Mouse (Mus musculus) C2C12 (cell line): ENCODE data around the gene Mup5. TPM values are rescaled to one million over a fixed set of nuclear protein-coding genes. Genes with fewer than 3 reads are reported as not detected.
"Not testable (repeated sequence)": the region's sequence is repeated elsewhere in the genome, so short reads cannot be mapped to it uniquely, and the experiment has no call there.

Experiments used
- H3K27me3 ChIP-seq: one replicate; pipeline ENCODE4 v1.6.1; 2011; ENCODE audit not compliant: control insufficient read depth, insufficient read depth, insufficient read length
- H3K36me3 ChIP-seq: one replicate; pipeline ENCODE4 v1.6.1; 2011; ENCODE audit not compliant: control insufficient read depth, insufficient read depth
- H3K4me3 ChIP-seq: one replicate; pipeline ENCODE4 v1.5.1; 2011; ENCODE audit warnings: mild to moderate bottlenecking, control low read depth; ENCODE audit not compliant: poor library complexity, insufficient read depth, severe bottlenecking
- H3K79me2 ChIP-seq: one replicate; pipeline ENCODE4 v1.6.1; 2011; ENCODE audit not compliant: control insufficient read depth, insufficient read depth
- H3K79me3 ChIP-seq: one replicate; pipeline ENCODE4 v1.6.1; 2011; ENCODE audit warnings: low read depth, control low read depth
- H3ac ChIP-seq: one replicate; pipeline ENCODE3; 2011; ENCODE audit warnings: low read depth; ENCODE audit not compliant: control insufficient read depth, insufficient read length
- CEBPB ChIP-seq: IDR thresholded peaks from one replicate; pipeline ENCODE4 v1.6.1; 2011; ENCODE audit warnings: low read depth, mild to moderate bottlenecking, control low read depth, moderate library complexity
- CTCF ChIP-seq: IDR thresholded peaks from one replicate; pipeline ENCODE4 v1.5.1; 2011; ENCODE audit not compliant: control insufficient read depth, insufficient read depth, insufficient read length
- FOSL1 ChIP-seq: IDR thresholded peaks from one replicate; pipeline ENCODE4 v1.8.0; 2011; ENCODE audit warnings: mild to moderate bottlenecking, low read length; ENCODE audit not compliant: poor library complexity, insufficient read depth, severe bottlenecking
- MAX ChIP-seq: IDR thresholded peaks from one replicate; pipeline ENCODE4 v1.6.1; 2011; ENCODE audit warnings: mild to moderate bottlenecking, control low read depth
- MYOD1 ChIP-seq: IDR thresholded peaks from one replicate; pipeline ENCODE4 v1.6.1; 2011; ENCODE audit warnings: low read depth; ENCODE audit not compliant: control insufficient read depth, insufficient read length
- MYOG ChIP-seq: IDR thresholded peaks from one replicate; pipeline ENCODE4 v1.6.1; 2011; ENCODE audit not compliant: control insufficient read depth, insufficient read length; ENCODE audit errors: extremely low read depth
- USF1 ChIP-seq: IDR thresholded peaks from one replicate; pipeline ENCODE4 v1.6.1; 2011; ENCODE audit warnings: low read depth, mild to moderate bottlenecking, control low read depth, moderate library complexity
- polyA plus RNA-seq: library from polyadenylated mRNA; unstranded; fragments of >200 nt; fragmentation: generic; extraction: Trizol; gene quantifications from one replicate; pipeline ENCODE4 v1.2.1, GENCODE M21; 2012; ENCODE audit warnings: missing spikeins

Mup5 gene
- polyA plus RNA-seq, 1 experiment: not detected

DNA sequence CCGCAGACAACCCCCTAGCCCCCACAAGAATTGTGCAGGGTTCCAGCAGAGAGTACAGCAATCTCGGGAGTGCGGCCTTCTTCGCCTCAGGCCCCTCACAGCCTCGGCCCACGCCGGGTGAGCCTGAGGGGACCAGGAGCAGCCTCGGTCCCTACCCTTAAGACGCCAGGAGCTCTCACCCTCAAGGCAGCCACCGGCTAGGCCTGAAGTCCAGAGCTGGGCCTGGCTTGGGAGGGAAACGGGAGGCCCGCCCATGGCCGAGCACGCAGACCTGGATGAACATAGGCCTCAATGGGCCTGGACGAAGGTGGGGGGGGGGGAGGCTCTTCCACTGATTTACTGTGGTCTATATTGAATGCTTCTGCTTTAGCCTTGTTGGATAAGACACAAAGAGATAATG is 11.8 kb downstream of the Mup5 start:
- Histone ChIP-seq H3K4me3 (no peak overlapping the region), H3K79me2 (no peaks in the 10 kb centered on the region), H3K36me3 (no peaks in the 10 kb centered on the region), H3ac (no peak overlapping the region), H3K27me3 (no peaks in the 10 kb centered on the region), H3K79me3 (no peaks in the 10 kb centered on the region)
- TF ChIP-seq CTCF (no peak), MYOD1 (no peak), MYOG (no peak), FOSL1 (no peak), USF1 (no peak), CEBPB (no peak), MAX (no peak)

GRCm38 (mm10) chr4:61822541-61822940 is 12.5 kb downstream of the Mup5 start:
- not testable (repeated sequence) for H3ac ChIP-seq, H3K79me2 ChIP-seq, H3K27me3 ChIP-seq, H3K79me3 ChIP-seq, H3K4me3 ChIP-seq, H3K36me3 ChIP-seq

DNA sequence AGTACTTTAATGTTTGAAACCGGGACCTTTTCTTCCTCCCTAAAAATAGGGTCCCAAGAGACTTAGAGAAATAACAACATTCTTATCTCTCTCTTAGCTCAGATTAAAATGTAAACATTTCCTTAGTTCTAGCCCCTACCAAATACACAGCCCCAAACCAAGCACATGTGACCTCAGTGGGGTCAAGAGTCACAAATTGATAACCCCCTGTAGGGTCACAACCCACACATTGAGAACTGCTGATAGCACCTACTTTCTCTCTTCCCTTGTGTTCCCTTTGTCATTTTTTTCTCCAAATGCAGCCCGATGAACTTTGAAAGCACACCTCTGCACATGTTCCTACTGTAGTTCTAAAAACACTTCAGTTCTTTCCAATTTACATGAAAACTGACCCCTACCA is 19.4 kb downstream of the Mup5 start:
- no peaks in the 10 kb centered on the region for H3K79me3 ChIP-seq

GRCm38 (mm10) chr4:61813435-61813834 is 21.6 kb downstream of the Mup5 start:
- no peaks in the 10 kb centered on the region for H3K79me2 ChIP-seq
- H3K79me3 ChIP-seq: no peaks in the 10 kb centered on the region
- H3ac ChIP-seq: no peak overlapping the region
- H3K36me3 ChIP-seq: no peaks in the 10 kb centered on the region
- TF ChIP-seq MYOG: no peak
- no peak for TF ChIP-seq CEBPB
- no peak for TF ChIP-seq MYOD1
- TF ChIP-seq MAX: no peak
- TF ChIP-seq FOSL1: no peak
- no peak for TF ChIP-seq USF1
- TF ChIP-seq CTCF: no peak
- no peak overlapping the region for H3K4me3 ChIP-seq
- H3K27me3 ChIP-seq: no peaks in the 10 kb centered on the region

More for the DNA sequence above, 19.4 kb downstream of the Mup5 start:
- no peaks in the 10 kb centered on the region for H3K79me2 ChIP-seq
- H3ac ChIP-seq: no peak overlapping the region
- H3K4me3 ChIP-seq: no peak overlapping the region
- no peaks in the 10 kb centered on the region for H3K27me3 ChIP-seq
- H3K36me3 ChIP-seq: no peaks in the 10 kb centered on the region
- TF ChIP-seq CTCF: no peak
- no peak for TF ChIP-seq MYOD1
- no peak for TF ChIP-seq MAX
- no peak for TF ChIP-seq USF1
- TF ChIP-seq CEBPB: no peak

DNA sequence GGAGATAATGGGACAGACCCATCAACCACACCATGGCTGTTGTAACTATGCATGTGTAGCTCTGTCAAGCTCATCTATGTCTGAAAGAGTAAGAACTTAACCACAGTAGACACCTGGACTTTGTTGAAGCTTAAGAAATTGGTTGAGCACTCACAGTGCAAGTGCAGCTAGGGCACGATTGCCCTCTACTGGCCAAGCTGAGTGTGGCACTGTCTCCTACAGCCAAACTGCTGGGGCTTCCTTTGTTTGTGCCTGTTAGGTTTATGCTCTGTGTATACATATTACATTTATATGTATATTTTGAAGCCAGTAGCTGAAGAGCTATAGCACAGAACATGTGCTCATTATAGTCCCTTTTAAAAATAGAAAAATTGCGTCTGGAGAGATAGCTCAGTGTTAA is 23.8 kb downstream of the Mup5 start:
- peak; percentile 6 for TF ChIP-seq CTCF
- not testable (repeated sequence) for H3K36me3 ChIP-seq, H3K4me3 ChIP-seq, H3K79me3 ChIP-seq, H3ac ChIP-seq, H3K27me3 ChIP-seq, H3K79me2 ChIP-seq

DNA sequence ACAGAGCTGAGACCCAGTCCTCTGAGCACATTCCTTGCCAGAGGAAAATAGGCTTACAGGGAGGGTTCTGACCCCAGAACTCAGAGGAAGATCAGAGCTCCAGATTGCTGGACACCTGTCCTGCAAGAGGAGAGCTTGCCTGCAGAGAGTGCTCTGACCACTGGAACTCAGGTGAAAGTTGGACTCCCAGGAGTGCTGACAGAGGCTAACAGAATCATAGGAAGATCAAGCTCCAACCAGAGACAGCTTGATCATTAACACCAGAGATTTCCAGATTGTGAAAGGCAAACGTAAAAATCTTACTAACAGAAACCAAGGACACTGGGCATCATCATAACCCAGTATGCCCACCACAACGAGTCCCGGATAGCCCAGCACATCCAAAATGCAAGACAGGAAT is 26.1 kb downstream of the Mup5 start:
- not testable (repeated sequence) for H3K79me3 ChIP-seq, H3ac ChIP-seq, H3K36me3 ChIP-seq, H3K79me2 ChIP-seq, H3K27me3 ChIP-seq, H3K4me3 ChIP-seq

- not testable (repeated sequence) for H3K79me3 ChIP-seq, H3K4me3 ChIP-seq, H3K79me2 ChIP-seq, H3ac ChIP-seq, H3K36me3 ChIP-seq, H3K27me3 ChIP-seq
Measured at GRCm38 (mm10) chr4:61789699-61790098, 45.3 kb downstream of the Mup5 start.

- not testable (repeated sequence) for H3K79me3 ChIP-seq, H3ac ChIP-seq, H3K79me2 ChIP-seq, H3K4me3 ChIP-seq, H3K27me3 ChIP-seq, H3K36me3 ChIP-seq
Measured at GRCm38 (mm10) chr4:61784231-61784630, 50.8 kb downstream of the Mup5 start.

GRCm38 (mm10) chr4:61782169-61782568 is 52.9 kb downstream of the Mup5 start, which contains the start of gene Mup19:
Mup19 (minus strand) TSS chr4:61782269.
- H3ac ChIP-seq, H3K79me2 ChIP-seq, H3K4me3 ChIP-seq, H3K36me3 ChIP-seq, H3K79me3 ChIP-seq, H3K27me3 ChIP-seq: not testable (repeated sequence)
